Mouse (Mus musculus) lung, postnatal 4 days (tissue): ENCODE data around the gene Slc31a1.

Experiments
- DNase-seq, 2 experiments: peaks; one replicate each; pipeline ENCODE4 v3.0.0; 2021

Gene Slc31a1

GRCm38 (mm10) chr4:62360088-62360804 lies at the start of gene Slc31a1, which contains the start of gene Fkbp15:
Gene Slc31a1 (plus strand): TSS chr4:62360727.
Gene Fkbp15 (minus strand): TSS chr4:62360548.
- peak; percentile 97 to 98 for DNase-seq

GRCm38 (mm10) chr4:62312821-62313220 lies 47.7 kb upstream of the Slc31a1 start:
- no peak for DNase-seq

- DNase-seq = no peak
Measured at GRCm38 (mm10) chr4:62313641-62314211, 46.8 kb upstream of the Slc31a1 start.

- DNase-seq = no peak
Measured at GRCm38 (mm10) chr4:62314516-62314915, 46.0 kb upstream of the Slc31a1 start.

- no peak for DNase-seq
Measured at GRCm38 (mm10) chr4:62316456-62316855, 44.1 kb upstream of the Slc31a1 start.

- no peak for DNase-seq
Measured at GRCm38 (mm10) chr4:62318294-62318693, 42.2 kb upstream of the Slc31a1 start.

GRCm38 (mm10) chr4:62322684-62323083 lies 37.8 kb upstream of the Slc31a1 start:
- peak; percentile 26 to 42 for DNase-seq

- no peak for DNase-seq
Measured at GRCm38 (mm10) chr4:62326111-62326510, 34.4 kb upstream of the Slc31a1 start.

GRCm38 (mm10) chr4:62328941-62329660 lies 31.4 kb upstream of the Slc31a1 start:
- no peak for DNase-seq

- DNase-seq = no peak
Measured at GRCm38 (mm10) chr4:62331977-62332376, 28.6 kb upstream of the Slc31a1 start.

GRCm38 (mm10) chr4:62338536-62338935 lies 22.0 kb upstream of the Slc31a1 start:
- DNase-seq = no peak

GRCm38 (mm10) chr4:62344000-62344399 lies 16.5 kb upstream of the Slc31a1 start:
- DNase-seq = peak in 1 of 2 experiments; percentile 25

GRCm38 (mm10) chr4:62345827-62346226 lies 14.7 kb upstream of the Slc31a1 start:
- no peak for DNase-seq

- peak in 1 of 2 experiments; percentile 21 for DNase-seq
Measured at GRCm38 (mm10) chr4:62347605-62348328, 12.8 kb upstream of the Slc31a1 start.

GRCm38 (mm10) chr4:62348329-62348705 lies 12.2 kb upstream of the Slc31a1 start:
- DNase-seq = peak in 1 of 2 experiments; percentile 35

GRCm38 (mm10) chr4:62349371-62349770 lies 11.2 kb upstream of the Slc31a1 start:
- no peak for DNase-seq

GRCm38 (mm10) chr4:62357631-62358148 lies 2.8 kb upstream of the Slc31a1 start:
- DNase-seq = no peak

- no peak for DNase-seq
Measured at GRCm38 (mm10) chr4:62359256-62359775, 1.2 kb upstream of the Slc31a1 start.

GRCm38 (mm10) chr4:62360805-62361455 lies 403 bp downstream of the Slc31a1 start:
- DNase-seq = no peak

GRCm38 (mm10) chr4:62361571-62361970 lies 1.0 kb downstream of the Slc31a1 start:
- DNase-seq = no peak

- DNase-seq = no peak
Measured at GRCm38 (mm10) chr4:62361997-62362396, 1.5 kb downstream of the Slc31a1 start.

GRCm38 (mm10) chr4:62362437-62362836 lies 1.9 kb downstream of the Slc31a1 start:
- DNase-seq = no peak
